Mouse (Mus musculus): ENCODE results near the gene E330017A01Rik. TPM values are rescaled to one million over a fixed set of nuclear protein-coding genes. Genes with fewer than 3 reads are reported as not detected.

E330017A01Rik gene
- polyA plus RNA-seq, 1 experiment = not detected

- H3ac ChIP-seq (ENCODE audit: control insufficient read depth, insufficient read length) = no peak overlapping the region
- no peaks in the 10 kb centered on the region for H3K36me3 ChIP-seq (ENCODE audit: control insufficient read depth, insufficient read depth)
- TF ChIP-seq MYOD1 (IDR thresholded peaks at IDR 0.05; ENCODE audit: control insufficient read depth in 1 of 3, insufficient read length in 2 of 3, low read depth in 2 of 3) (no peak), SRF (IDR thresholded peaks at IDR 0.05; ENCODE audit: control insufficient read depth, insufficient read length, low read depth) (no peak), MAX (IDR thresholded peaks at IDR 0.05; ENCODE audit: low read depth) (no peak), MYOG (IDR thresholded peaks at IDR 0.05; ENCODE audit: control insufficient read depth in 1 of 3, insufficient read depth in 1 of 3, insufficient read length in 2 of 3, low read depth in 2 of 3) (no peak), REST (IDR thresholded peaks at IDR 0.05; ENCODE audit: insufficient read depth, insufficient read length) (no peak), TCF12 (IDR thresholded peaks at IDR 0.05; ENCODE audit: insufficient read depth, poor library complexity, severe bottlenecking) (no peak), CEBPB (IDR thresholded peaks at IDR 0.05; ENCODE audit: insufficient read depth, poor library complexity, severe bottlenecking) (no peak), USF1 (IDR thresholded peaks at IDR 0.05; ENCODE audit: low read depth) (no peak), POLR2AphosphoS2 (IDR thresholded peaks at IDR 0.05; ENCODE audit: insufficient read length, low read depth) (no peak)
- H3K27me3 ChIP-seq (ENCODE audit: control insufficient read depth, insufficient read depth, insufficient read length) = no peaks in the 10 kb centered on the region
- H3K4me2 ChIP-seq (ENCODE audit: low read depth) = no peak overlapping the region
- H3K4me3 ChIP-seq = no peak overlapping the region
- H3K79me2 ChIP-seq (ENCODE audit: control insufficient read depth, insufficient read depth) = no peaks in the 10 kb centered on the region
Observed at GRCm38 (mm10) chr16:58623944-58624343, 14.6 kb downstream of the E330017A01Rik start.

- TF ChIP-seq SRF (IDR thresholded peaks at IDR 0.05; ENCODE audit: control insufficient read depth, insufficient read length, low read depth) = no peak
- no peak for TF ChIP-seq CEBPB (IDR thresholded peaks at IDR 0.05; ENCODE audit: insufficient read depth, poor library complexity, severe bottlenecking)
- TF ChIP-seq TCF3 (IDR thresholded peaks at IDR 0.05; ENCODE audit: insufficient read length, low read depth) = no peak
- no peak for TF ChIP-seq REST (IDR thresholded peaks at IDR 0.05; ENCODE audit: insufficient read depth, insufficient read length)
- TF ChIP-seq MAX (IDR thresholded peaks at IDR 0.05; ENCODE audit: low read depth) = no peak
- no peak for TF ChIP-seq POLR2A (IDR thresholded peaks at IDR 0.05; ENCODE audit: insufficient read length, low read depth)
- no peak for TF ChIP-seq E2F4 (IDR thresholded peaks at IDR 0.05; ENCODE audit: insufficient read depth)
- TF ChIP-seq MYOG (IDR thresholded peaks at IDR 0.05; ENCODE audit: control insufficient read depth in 1 of 3, insufficient read depth in 1 of 3, insufficient read length in 2 of 3, low read depth in 2 of 3) = no peak
- no peak for TF ChIP-seq TCF12 (IDR thresholded peaks at IDR 0.05; ENCODE audit: insufficient read depth, poor library complexity, severe bottlenecking)
- TF ChIP-seq MYOD1 (IDR thresholded peaks at IDR 0.05; ENCODE audit: control insufficient read depth in 1 of 3, insufficient read length in 2 of 3, low read depth in 2 of 3) = no peak
- no peaks in the 10 kb centered on the region for H3K79me2 ChIP-seq (ENCODE audit: control insufficient read depth, insufficient read depth)
- H3K4me2 ChIP-seq (ENCODE audit: low read depth) = no peak overlapping the region
- no peak overlapping the region for H3ac ChIP-seq (ENCODE audit: control insufficient read depth, insufficient read length)
- no peaks in the 10 kb centered on the region for H3K36me3 ChIP-seq (ENCODE audit: control insufficient read depth, insufficient read depth)
- no peaks in the 10 kb centered on the region for H3K27me3 ChIP-seq (ENCODE audit: control insufficient read depth, insufficient read depth, insufficient read length)
- H3K4me3 ChIP-seq = no peak overlapping the region
Observed at GRCm38 (mm10) chr16:58623114-58623513, 15.4 kb downstream of the E330017A01Rik start.

GRCm38 (mm10) chr16:58622377-58622776 is 16.2 kb downstream of the E330017A01Rik start:
- H3K27me3 ChIP-seq (ENCODE audit: control insufficient read depth, insufficient read depth, insufficient read length) = no peaks in the 10 kb centered on the region
- no peak for TF ChIP-seq CEBPB (IDR thresholded peaks at IDR 0.05; ENCODE audit: insufficient read depth, poor library complexity, severe bottlenecking)
- no peak for TF ChIP-seq MYOG (IDR thresholded peaks at IDR 0.05; ENCODE audit: control insufficient read depth in 1 of 3, insufficient read depth in 1 of 3, insufficient read length in 2 of 3, low read depth in 2 of 3)
- no peak for TF ChIP-seq SRF (IDR thresholded peaks at IDR 0.05; ENCODE audit: control insufficient read depth, insufficient read length, low read depth)
- TF ChIP-seq TCF3 (IDR thresholded peaks at IDR 0.05; ENCODE audit: insufficient read length, low read depth) = no peak
- TF ChIP-seq E2F4 (IDR thresholded peaks at IDR 0.05; ENCODE audit: insufficient read depth) = no peak
- TF ChIP-seq REST (IDR thresholded peaks at IDR 0.05; ENCODE audit: insufficient read depth, insufficient read length) = no peak
- TF ChIP-seq POLR2A (IDR thresholded peaks at IDR 0.05; ENCODE audit: insufficient read length, low read depth) = no peak
- no peak for TF ChIP-seq USF1 (IDR thresholded peaks at IDR 0.05; ENCODE audit: low read depth)
- no peak for TF ChIP-seq MAX (IDR thresholded peaks at IDR 0.05; ENCODE audit: low read depth)
- TF ChIP-seq TCF12 (IDR thresholded peaks at IDR 0.05; ENCODE audit: insufficient read depth, poor library complexity, severe bottlenecking) = no peak
- no peak for TF ChIP-seq MYOD1 (IDR thresholded peaks at IDR 0.05; ENCODE audit: control insufficient read depth in 1 of 3, insufficient read length in 2 of 3, low read depth in 2 of 3)
- TF ChIP-seq POLR2AphosphoS2 (IDR thresholded peaks at IDR 0.05; ENCODE audit: insufficient read length, low read depth) = no peak
- no peak overlapping the region for H3ac ChIP-seq (ENCODE audit: control insufficient read depth, insufficient read length)
- H3K36me3 ChIP-seq (ENCODE audit: control insufficient read depth, insufficient read depth) = no peaks in the 10 kb centered on the region
- no peaks in the 10 kb centered on the region for H3K79me2 ChIP-seq (ENCODE audit: control insufficient read depth, insufficient read depth)
- H3K4me2 ChIP-seq (ENCODE audit: low read depth) = no peak overlapping the region
- H3K4me3 ChIP-seq = no peak overlapping the region

GRCm38 (mm10) chr16:58617346-58617745 is 21.2 kb downstream of the E330017A01Rik start:
- Histone ChIP-seq H3K36me3 (ENCODE audit: control insufficient read depth, insufficient read depth) (no peaks in the 10 kb centered on the region), H3K4me3 (no peak overlapping the region), H3K4me2 (ENCODE audit: low read depth) (no peak overlapping the region), H3K27me3 (ENCODE audit: control insufficient read depth, insufficient read depth, insufficient read length) (no peaks in the 10 kb centered on the region), H3ac (ENCODE audit: control insufficient read depth, insufficient read length) (no peak overlapping the region), H3K79me2 (ENCODE audit: control insufficient read depth, insufficient read depth) (no peaks in the 10 kb centered on the region)
- TF ChIP-seq SRF (IDR thresholded peaks at IDR 0.05; ENCODE audit: control insufficient read depth, insufficient read length, low read depth) (no peak), POLR2AphosphoS2 (IDR thresholded peaks at IDR 0.05; ENCODE audit: insufficient read length, low read depth) (no peak), REST (IDR thresholded peaks at IDR 0.05; ENCODE audit: insufficient read depth, insufficient read length) (no peak), MYOD1 (IDR thresholded peaks at IDR 0.05; ENCODE audit: control insufficient read depth in 1 of 3, insufficient read length in 2 of 3, low read depth in 2 of 3) (no peak), E2F4 (IDR thresholded peaks at IDR 0.05; ENCODE audit: insufficient read depth) (no peak), MAX (IDR thresholded peaks at IDR 0.05; ENCODE audit: low read depth) (no peak), CEBPB (IDR thresholded peaks at IDR 0.05; ENCODE audit: insufficient read depth, poor library complexity, severe bottlenecking) (no peak), TCF3 (IDR thresholded peaks at IDR 0.05; ENCODE audit: insufficient read length, low read depth) (no peak), POLR2A (IDR thresholded peaks at IDR 0.05; ENCODE audit: insufficient read length, low read depth) (no peak), MYOG (IDR thresholded peaks at IDR 0.05; ENCODE audit: control insufficient read depth in 1 of 3, insufficient read depth in 1 of 3, insufficient read length in 2 of 3, low read depth in 2 of 3) (no peak), USF1 (IDR thresholded peaks at IDR 0.05; ENCODE audit: low read depth) (no peak), TCF12 (IDR thresholded peaks at IDR 0.05; ENCODE audit: insufficient read depth, poor library complexity, severe bottlenecking) (no peak)

All from myocyte (in vitro differentiated cells).